Mouse (Mus musculus) hindbrain, embryonic 14.5 days (tissue): ENCODE measurements around the gene Gpr4. TPM values are rescaled to one million over a fixed set of nuclear protein-coding genes. Genes with fewer than 3 reads are reported as not detected.

Experiments used
- ATAC-seq: fragments of 200-750 bp; cut with Nextera tagmentation; 2 replicates; pipeline ENCODE4 v1.8.0; 2017; ENCODE audit warnings: moderate number of reproducible peaks, mild to moderate bottlenecking, moderate TSS enrichment, moderate library complexity; ENCODE audit not compliant: low FRiP score
- DNase-seq: peaks from one replicate; pipeline ENCODE4 v3.0.0-alpha.2; 2015; ENCODE audit warnings: low spot score
- H3K27ac ChIP-seq: fragments of 300-500 bp; sonication (generic); 2 replicates; pipeline ENCODE4 v1.5.1; 2014; ENCODE audit warnings: mild to moderate bottlenecking, moderate library complexity
- H3K27me3 ChIP-seq: fragments of 300-500 bp; sonication (generic); 2 replicates; pipeline ENCODE4 v1.6.1; 2014; ENCODE audit warnings: mild to moderate bottlenecking, low read length, mixed read lengths; ENCODE audit not compliant: control insufficient read depth, insufficient read depth
- H3K36me3 ChIP-seq: fragments of 300-500 bp; sonication (generic); replicated peaks from 2 replicates; pipeline ENCODE4 v1.6.1; 2014; ENCODE audit not compliant: control insufficient read depth, insufficient read depth
- H3K4me1 ChIP-seq: fragments of 300-500 bp; sonication (generic); replicated peaks from 2 replicates; pipeline ENCODE4 v1.6.1; 2014; ENCODE audit warnings: antibody characterized with exemption, low read length, mixed read lengths; ENCODE audit not compliant: control insufficient read depth, insufficient read depth
- H3K4me2 ChIP-seq: fragments of 300-500 bp; sonication (generic); replicated peaks from 2 replicates; pipeline ENCODE4 v1.6.1; 2014; ENCODE audit warnings: mild to moderate bottlenecking, moderate library complexity
- H3K4me3 ChIP-seq: fragments of 300-500 bp; sonication (generic); replicated peaks from 2 replicates; pipeline ENCODE4 v1.5.1; 2014; ENCODE audit warnings: mild to moderate bottlenecking, low read length
- H3K9ac ChIP-seq: fragments of 300-500 bp; sonication (generic); 2 replicates; pipeline ENCODE4 v1.6.1; 2014
- H3K9me3 ChIP-seq: fragments of 300-500 bp; sonication (generic); 2 replicates; pipeline ENCODE4 v1.6.1; 2016; ENCODE audit warnings: low read length; ENCODE audit not compliant: control insufficient read depth
- WGBS: fragments of 180-500 bp; shearing (Covaris S2); extraction: QIAGEN DNeasy Blood & Tissue Kit; methylation state at CpG from one replicate; pipeline ENCODE4 v1.1.7; 2014; 5-methylcytosine and 5-hydroxymethylcytosine counted together
- polyA plus RNA-seq: library from polyadenylated mRNA; unstranded; fragments of >200 nt; fragmentation: Nextera tagmentation; extraction: Ambion mirVana; gene quantifications from 2 replicates; pipeline ENCODE4 v1.2.1, GENCODE M21; 2014

Gene Gpr4
- polyA plus RNA-seq, 1 experiment from 2014 or later: 3.2 TPM

- no peak overlapping the region for H3K4me2 ChIP-seq
- ATAC-seq (no peak), DNase-seq (no peak)
- no peaks in the 10 kb centered on the region for H3K4me1 ChIP-seq
- H3K9ac ChIP-seq: no peak overlapping the region
- no peaks in the 10 kb centered on the region for H3K9me3 ChIP-seq
- peaks cover 10% of the 10 kb centered on the region; the same call in 1 of the 2 replicates for H3K36me3 ChIP-seq
- 90% methylated on average over 8 of the region's 8 CpGs for WGBS
- H3K27ac ChIP-seq: no peak overlapping the region
- H3K27me3 ChIP-seq: no peaks in the 10 kb centered on the region
- H3K4me3 ChIP-seq: no peak overlapping the region
Observed at GRCm38 (mm10) chr7:19240905-19241463, 28.6 kb downstream of the Gpr4 start.

DNA sequence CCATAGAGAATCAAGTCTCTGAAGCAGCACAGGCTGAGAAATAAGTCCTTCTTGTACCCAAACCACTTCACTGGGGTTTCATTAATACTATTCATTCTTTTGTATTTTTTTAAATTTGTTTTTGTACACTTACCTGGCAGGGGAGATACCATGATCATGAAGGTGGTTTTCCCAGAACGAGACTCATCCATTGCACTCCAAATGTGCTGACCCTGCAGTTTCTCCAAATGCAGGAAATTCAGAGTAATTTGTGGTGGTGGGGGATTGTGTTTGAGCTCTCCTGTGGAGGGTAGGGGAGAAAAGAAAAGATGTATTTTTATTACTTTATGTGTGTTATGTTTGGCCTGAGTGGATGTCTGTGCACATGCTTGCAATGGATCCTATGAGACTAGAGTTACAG, 29.7 kb downstream of the Gpr4 start:
- Histone ChIP-seq H3K9ac (no peak overlapping the region), H3K4me3 (no peak overlapping the region), H3K4me1 (no peaks in the 10 kb centered on the region), H3K27me3 (no peaks in the 10 kb centered on the region), H3K9me3 (no peaks in the 10 kb centered on the region), H3K36me3 (peaks cover 10% of the 10 kb centered on the region; the same call in 1 of the 2 replicates), H3K4me2 (no peak overlapping the region), H3K27ac (no peak overlapping the region)
- DNase-seq (no peak), ATAC-seq (no peak)
- 89% methylated on average over 1 of the region's 1 CpGs for WGBS

DNA sequence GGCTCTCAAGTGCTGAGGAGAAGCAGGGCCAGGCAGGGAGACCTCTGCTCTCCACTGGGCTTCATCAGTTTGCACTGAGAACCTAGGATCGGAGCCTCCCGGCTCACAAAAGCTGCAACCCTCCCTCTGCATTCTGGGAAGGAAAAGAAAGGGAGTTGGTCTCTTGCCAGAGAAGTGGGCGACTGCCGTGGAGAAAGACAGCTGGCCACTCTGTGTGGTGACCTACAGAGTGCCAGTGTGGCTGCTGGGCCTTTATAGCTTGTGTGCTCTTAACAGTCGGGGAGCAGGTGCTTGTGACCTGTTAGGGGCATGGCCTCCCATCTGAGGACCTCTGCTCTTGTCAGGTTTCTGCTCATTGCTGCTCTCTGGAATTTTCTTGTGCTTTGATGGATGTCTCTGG, 31.5 kb downstream of the Gpr4 start:
- no peak for ATAC-seq
- 53% methylated on average over 5 of the region's 5 CpGs for WGBS
- H3K9me3 ChIP-seq: no peaks in the 10 kb centered on the region
- H3K9ac ChIP-seq: no peak overlapping the region
- H3K4me3 ChIP-seq: no peak overlapping the region
- no peak overlapping the region for H3K27ac ChIP-seq
- no peaks in the 10 kb centered on the region for H3K27me3 ChIP-seq
- no peak for DNase-seq
- no peak overlapping the region for H3K4me2 ChIP-seq
- H3K4me1 ChIP-seq: no peaks in the 10 kb centered on the region
- H3K36me3 ChIP-seq: peaks cover 10% of the 10 kb centered on the region; the same call in 1 of the 2 replicates

- Histone ChIP-seq H3K9me3 (no peaks in the 10 kb centered on the region), H3K27ac (no peak overlapping the region), H3K4me3 (no peak overlapping the region), H3K4me1 (no peaks in the 10 kb centered on the region), H3K9ac (no peak overlapping the region), H3K36me3 (peaks cover 10% of the 10 kb centered on the region; the same call in 1 of the 2 replicates), H3K27me3 (no peaks in the 10 kb centered on the region), H3K4me2 (no peak overlapping the region)
- no peak for ATAC-seq
- 90% methylated on average over 3 of the region's 3 CpGs for WGBS
- no peak for DNase-seq
Observed at GRCm38 (mm10) chr7:19245083-19245482, 32.7 kb downstream of the Gpr4 start.

GRCm38 (mm10) chr7:19246855-19247254, 34.5 kb downstream of the Gpr4 start:
- H3K9ac ChIP-seq: no peak overlapping the region
- DNase-seq (no peak), ATAC-seq (no peak)
- no peak overlapping the region for H3K4me2 ChIP-seq
- H3K27me3 ChIP-seq: no peaks in the 10 kb centered on the region
- H3K9me3 ChIP-seq: no peaks in the 10 kb centered on the region
- WGBS: 100% methylated on average over 1 of the region's 1 CpGs
- H3K36me3 ChIP-seq: peaks cover 10% of the 10 kb centered on the region; the same call in 1 of the 2 replicates
- no peaks in the 10 kb centered on the region for H3K4me1 ChIP-seq
- H3K27ac ChIP-seq: no peak overlapping the region
- no peak overlapping the region for H3K4me3 ChIP-seq

DNA sequence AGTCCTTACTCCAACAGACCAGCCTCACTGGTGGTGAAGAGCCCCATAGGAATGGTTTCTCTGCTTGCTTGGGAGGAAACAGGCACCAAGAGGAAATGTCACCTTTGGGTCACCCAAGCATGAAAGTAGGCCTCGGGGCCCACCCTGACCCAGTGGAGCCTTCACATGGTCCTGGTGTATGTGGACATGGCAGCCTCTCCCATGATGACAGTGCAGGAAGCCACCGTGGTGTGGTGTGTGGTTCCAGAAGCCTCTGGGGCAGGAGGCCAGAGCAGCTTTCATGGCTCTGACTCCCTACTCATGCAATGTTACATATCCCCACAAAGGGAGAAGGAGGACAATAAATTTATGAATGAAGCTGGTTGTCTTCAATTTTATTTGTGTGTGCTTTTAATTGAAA, 35.2 kb downstream of the Gpr4 start:
- DNase-seq (no peak), ATAC-seq (no peak)
- no peak overlapping the region for H3K9ac ChIP-seq
- H3K36me3 ChIP-seq: peaks cover 10% of the 10 kb centered on the region; the same call in 1 of the 2 replicates
- 98% methylated on average over 2 of the region's 2 CpGs for WGBS
- no peaks in the 10 kb centered on the region for H3K27me3 ChIP-seq
- H3K4me3 ChIP-seq: no peak overlapping the region
- no peaks in the 10 kb centered on the region for H3K4me1 ChIP-seq
- H3K27ac ChIP-seq: no peak overlapping the region
- no peaks in the 10 kb centered on the region for H3K9me3 ChIP-seq
- H3K4me2 ChIP-seq: no peak overlapping the region

GRCm38 (mm10) chr7:19252078-19252477, 39.7 kb downstream of the Gpr4 start:
- H3K9me3 ChIP-seq: no peaks in the 10 kb centered on the region
- H3K4me2 ChIP-seq: no peak overlapping the region
- H3K9ac ChIP-seq: no peak overlapping the region
- H3K27ac ChIP-seq: no peak overlapping the region
- 87% methylated on average over 4 of the region's 4 CpGs for WGBS
- DNase-seq: no peak
- H3K36me3 ChIP-seq: peaks cover 22% of the 10 kb centered on the region
- no peaks in the 10 kb centered on the region for H3K4me1 ChIP-seq
- no peak overlapping the region for H3K4me3 ChIP-seq
- ATAC-seq: no peak
- H3K27me3 ChIP-seq: no peaks in the 10 kb centered on the region

GRCm38 (mm10) chr7:19253437-19253836, 41.1 kb downstream of the Gpr4 start:
- Histone ChIP-seq H3K36me3 (peaks cover 34% of the 10 kb centered on the region), H3K4me2 (no peak overlapping the region), H3K4me3 (no peak overlapping the region), H3K4me1 (no peaks in the 10 kb centered on the region), H3K27ac (no peak overlapping the region), H3K27me3 (no peaks in the 10 kb centered on the region), H3K9me3 (no peaks in the 10 kb centered on the region), H3K9ac (no peak overlapping the region)
- ATAC-seq (no peak), DNase-seq (no peak)
- WGBS: 71% methylated on average over 5 of the region's 5 CpGs

DNA sequence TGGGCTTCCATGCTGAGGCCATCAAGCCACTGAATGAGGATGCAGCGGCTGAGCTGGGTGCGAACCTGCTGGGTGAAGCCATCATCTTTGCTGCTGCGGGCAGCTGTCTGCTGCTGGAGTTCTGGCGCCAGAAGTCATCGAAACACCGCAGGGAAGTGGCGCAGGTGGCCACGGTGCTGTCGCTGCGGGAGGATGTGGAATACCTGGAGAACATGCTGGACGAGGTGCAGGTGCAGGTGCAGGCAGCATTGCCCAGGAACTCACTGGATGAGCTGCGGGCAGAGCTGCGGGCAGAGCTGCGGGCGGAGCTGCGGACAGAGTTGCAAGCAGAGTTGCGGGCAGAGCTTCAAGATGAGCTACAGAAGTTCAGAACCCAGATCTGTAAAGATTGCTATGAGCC, 43.1 kb downstream of the Gpr4 start:
- Histone ChIP-seq H3K4me2 (no peak overlapping the region), H3K9ac (no peak overlapping the region), H3K27ac (no peak overlapping the region), H3K4me3 (no peak overlapping the region), H3K4me1 (no peaks in the 10 kb centered on the region), H3K36me3 (peaks cover 52% of the 10 kb centered on the region), H3K9me3 (no peaks in the 10 kb centered on the region), H3K27me3 (no peaks in the 10 kb centered on the region)
- 82% methylated on average over 17 of the region's 17 CpGs for WGBS
- ATAC-seq (no peak), DNase-seq (no peak)

GRCm38 (mm10) chr7:19256567-19256966, 44.2 kb downstream of the Gpr4 start:
- Histone ChIP-seq H3K9me3 (no peaks in the 10 kb centered on the region), H3K4me1 (no peaks in the 10 kb centered on the region), H3K4me2 (no peak overlapping the region), H3K4me3 (no peak overlapping the region), H3K9ac (no peak overlapping the region), H3K27ac (no peak overlapping the region), H3K36me3 (peaks cover 63% of the 10 kb centered on the region), H3K27me3 (no peaks in the 10 kb centered on the region)
- ATAC-seq (no peak), DNase-seq (no peak)
- 90% methylated on average over 7 of the region's 7 CpGs for whole genome bisulfite sequencing
